Mouse (Mus musculus): ENCODE measurements around the gene Kif21a. TPM values are rescaled to one million over a fixed set of nuclear protein-coding genes. Genes with fewer than 3 reads are reported as not detected.

Gene Kif21a
- 5.3 and 8.1 TPM in 2 replicates for polyA plus RNA-seq (2014; fragmentation: Nextera tagmentation; extraction: Ambion mirVana)

DNA sequence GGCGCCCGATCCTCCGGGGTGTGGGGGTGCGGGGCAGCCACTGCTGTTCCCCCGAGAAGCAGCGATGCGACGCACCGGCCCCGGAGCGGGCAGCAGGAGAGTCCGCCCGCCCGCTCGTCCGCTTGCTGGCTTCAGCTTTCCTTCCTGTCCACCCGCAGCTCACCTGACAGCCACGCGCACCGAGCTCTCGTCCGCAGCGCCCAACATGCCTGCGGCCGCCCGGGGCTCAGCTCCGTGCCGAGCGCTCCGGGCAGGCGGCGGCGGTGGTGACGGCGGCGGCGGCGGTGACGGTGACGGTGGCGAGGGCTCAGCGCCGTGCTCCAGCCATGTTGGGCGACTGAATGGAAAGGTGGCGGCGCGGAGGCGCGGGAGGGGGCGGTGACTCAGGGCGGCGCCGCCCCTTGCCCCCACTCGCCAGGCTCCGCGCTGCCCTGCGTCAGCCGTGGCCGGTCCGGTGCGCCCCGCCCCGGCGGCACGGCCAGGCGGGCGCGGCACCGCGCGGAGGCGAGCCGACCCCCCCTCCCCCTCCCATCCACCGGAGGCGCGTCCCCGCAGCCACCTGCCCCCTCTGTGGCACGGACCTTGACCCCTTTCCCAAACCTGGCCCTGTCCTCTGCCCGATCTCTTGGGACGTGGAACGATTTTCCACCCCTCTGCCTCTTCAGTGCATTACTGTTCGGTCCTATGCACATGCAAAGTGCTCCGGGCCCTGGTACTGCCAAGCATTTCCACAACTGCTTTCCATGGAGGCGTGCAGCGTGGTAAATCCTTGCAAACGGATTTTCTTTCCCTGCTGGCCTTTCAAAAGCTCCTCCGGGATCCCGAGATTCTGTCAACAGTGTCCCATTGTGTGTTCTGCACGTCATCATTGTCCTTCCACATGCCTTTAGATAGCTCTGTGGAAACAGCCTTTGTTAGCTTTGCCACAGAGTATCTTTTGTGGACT is at the start of gene Kif21a:
Kif21a (minus strand) TSS at position 453 of the 946 bp plus-strand sequence.
- peaks cover 2% of the 10 kb centered on the region; the same call in 1 of the 2 replicates for H3K27me3 ChIP-seq (ENCODE audit: control insufficient read depth, insufficient read depth, low read length)
- peaks cover 6% of the 10 kb centered on the region; the same call in 1 of the 2 replicates for H3K4me1 ChIP-seq (ENCODE audit: control insufficient read depth, insufficient read depth, low read length)
- H3K36me3 ChIP-seq (ENCODE audit: control insufficient read depth, insufficient read depth, low read length) = no peaks in the 10 kb centered on the region
- WGBS = under 1% methylated on average over 62 of the region's 89 CpGs
- H3K4me3 ChIP-seq (ENCODE audit: low read length) = peak within 1 kb of the TSS; percentile 87
- H3K9ac ChIP-seq (ENCODE audit: low read depth, low read length) = peak within 1 kb of the TSS; percentile 73
- H3K9me3 ChIP-seq (ENCODE audit: control insufficient read depth, low read length) = no peaks in the 10 kb centered on the region
- peak within 1 kb of the TSS; percentile 97 for H3K4me2 ChIP-seq (replicated peaks; ENCODE audit: low read depth, low read length)
- peak; percentile 92 for ATAC-seq (ENCODE audit: low FRiP score, low TSS enrichment)
- peak within 1 kb of the TSS; percentile 71 for H3K27ac ChIP-seq (ENCODE audit: low read depth, low read length)

DNA sequence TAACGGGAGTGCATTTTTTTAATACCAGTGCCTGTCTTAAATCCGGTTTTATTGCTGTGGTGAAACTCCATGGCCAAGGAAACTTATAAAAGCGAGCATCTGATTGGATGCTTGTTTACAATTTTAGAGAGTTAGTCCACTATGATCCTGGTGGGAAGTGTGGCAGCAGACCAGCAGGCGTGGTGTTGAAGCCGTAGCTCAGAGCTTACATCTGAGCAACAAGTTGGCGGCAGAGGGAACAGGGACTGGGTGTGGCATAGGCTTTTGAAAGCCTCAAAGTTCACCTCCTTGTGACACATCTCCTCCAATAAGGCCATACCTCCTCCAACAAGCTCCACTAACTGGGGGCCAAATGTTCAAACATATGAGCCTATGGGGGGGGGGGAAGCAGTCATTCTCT is 46.9 kb upstream of the Kif21a start:
- ATAC-seq (ENCODE audit: low FRiP score, low TSS enrichment) = no peak
- H3K4me3 ChIP-seq (ENCODE audit: low read length) = no peak overlapping the region
- H3K36me3 ChIP-seq (ENCODE audit: control insufficient read depth, insufficient read depth, low read length) = no peaks in the 10 kb centered on the region
- H3K4me1 ChIP-seq (ENCODE audit: control insufficient read depth, insufficient read depth, low read length) = 0 out of 2 replicates have a peak, but pooled peaks cover 3% of the 10 kb centered on the region
- H3K27ac ChIP-seq (ENCODE audit: low read depth, low read length) = no peak overlapping the region
- no peak overlapping the region for H3K9ac ChIP-seq (ENCODE audit: low read depth, low read length)
- no peaks in the 10 kb centered on the region for H3K9me3 ChIP-seq (ENCODE audit: control insufficient read depth, low read length)
- H3K27me3 ChIP-seq (ENCODE audit: control insufficient read depth, insufficient read depth, low read length) = no peaks in the 10 kb centered on the region
- H3K4me2 ChIP-seq (replicated peaks; ENCODE audit: low read depth, low read length) = no peak overlapping the region
- WGBS = 88% methylated on average over 6 of the region's 6 CpGs

DNA sequence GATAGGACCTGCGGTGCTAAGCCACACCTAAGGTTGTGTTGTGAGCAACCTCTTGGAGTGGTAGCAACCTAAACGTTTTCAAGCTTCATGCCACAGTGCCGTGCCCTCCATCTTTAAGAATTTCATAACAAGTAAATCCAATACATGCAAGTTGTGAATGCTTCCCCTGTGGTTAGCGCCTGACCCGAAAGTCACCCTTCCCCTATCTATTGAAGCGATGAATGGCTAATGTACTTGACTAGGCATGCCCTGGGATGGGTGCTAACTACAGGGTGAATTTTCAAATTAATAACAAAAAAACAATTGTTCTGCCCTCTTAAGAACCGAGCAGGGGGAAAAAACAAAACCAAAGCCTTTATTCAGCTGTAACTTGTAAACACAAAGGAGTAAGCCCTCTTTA is 39.7 kb upstream of the Kif21a start:
- no peaks in the 10 kb centered on the region for H3K36me3 ChIP-seq (ENCODE audit: control insufficient read depth, insufficient read depth, low read length)
- H3K4me1 ChIP-seq (ENCODE audit: control insufficient read depth, insufficient read depth, low read length) = 0 out of 2 replicates have a peak, but pooled peaks cover 3% of the 10 kb centered on the region
- no peaks in the 10 kb centered on the region for H3K9me3 ChIP-seq (ENCODE audit: control insufficient read depth, low read length)
- ATAC-seq (ENCODE audit: low FRiP score, low TSS enrichment) = no peak
- no peak overlapping the region for H3K4me3 ChIP-seq (ENCODE audit: low read length)
- no peaks in the 10 kb centered on the region for H3K27me3 ChIP-seq (ENCODE audit: control insufficient read depth, insufficient read depth, low read length)
- H3K4me2 ChIP-seq (replicated peaks; ENCODE audit: low read depth, low read length) = no peak overlapping the region
- WGBS = 88% methylated on average over 7 of the region's 7 CpGs
- H3K27ac ChIP-seq (ENCODE audit: low read depth, low read length) = no peak overlapping the region
- no peak overlapping the region for H3K9ac ChIP-seq (ENCODE audit: low read depth, low read length)

DNA sequence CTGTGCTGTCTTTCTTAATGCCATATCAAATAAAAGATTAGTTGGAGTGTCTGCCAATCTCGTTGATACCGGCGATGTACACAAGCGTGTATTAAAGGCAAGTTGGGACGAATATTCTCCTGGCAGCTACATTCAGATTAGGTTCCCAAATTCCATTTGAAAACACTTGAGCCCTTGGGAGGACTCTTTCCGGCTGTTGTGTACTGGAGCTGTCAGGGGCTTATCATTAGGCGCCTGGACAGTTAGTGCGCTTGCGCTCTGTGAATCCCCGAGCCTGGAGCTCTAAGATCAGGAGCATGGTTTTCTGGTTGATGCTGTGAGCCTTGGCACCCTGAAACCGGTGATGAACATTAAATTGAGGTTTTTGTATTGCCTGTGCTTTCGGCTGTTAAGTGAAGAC is 38.3 kb upstream of the Kif21a start:
- Histone ChIP-seq H3K4me3 (ENCODE audit: low read length) (no peak overlapping the region), H3K4me2 (replicated peaks; ENCODE audit: low read depth, low read length) (no peak overlapping the region), H3K9me3 (ENCODE audit: control insufficient read depth, low read length) (no peaks in the 10 kb centered on the region), H3K27ac (ENCODE audit: low read depth, low read length) (no peak overlapping the region), H3K9ac (ENCODE audit: low read depth, low read length) (no peak overlapping the region), H3K4me1 (ENCODE audit: control insufficient read depth, insufficient read depth, low read length) (0 out of 2 replicates have a peak, but pooled peaks cover 3% of the 10 kb centered on the region), H3K27me3 (ENCODE audit: control insufficient read depth, insufficient read depth, low read length) (no peaks in the 10 kb centered on the region), H3K36me3 (ENCODE audit: control insufficient read depth, insufficient read depth, low read length) (no peaks in the 10 kb centered on the region)
- WGBS = 95% methylated on average over 12 of the region's 12 CpGs
- no peak for ATAC-seq (ENCODE audit: low FRiP score, low TSS enrichment)

DNA sequence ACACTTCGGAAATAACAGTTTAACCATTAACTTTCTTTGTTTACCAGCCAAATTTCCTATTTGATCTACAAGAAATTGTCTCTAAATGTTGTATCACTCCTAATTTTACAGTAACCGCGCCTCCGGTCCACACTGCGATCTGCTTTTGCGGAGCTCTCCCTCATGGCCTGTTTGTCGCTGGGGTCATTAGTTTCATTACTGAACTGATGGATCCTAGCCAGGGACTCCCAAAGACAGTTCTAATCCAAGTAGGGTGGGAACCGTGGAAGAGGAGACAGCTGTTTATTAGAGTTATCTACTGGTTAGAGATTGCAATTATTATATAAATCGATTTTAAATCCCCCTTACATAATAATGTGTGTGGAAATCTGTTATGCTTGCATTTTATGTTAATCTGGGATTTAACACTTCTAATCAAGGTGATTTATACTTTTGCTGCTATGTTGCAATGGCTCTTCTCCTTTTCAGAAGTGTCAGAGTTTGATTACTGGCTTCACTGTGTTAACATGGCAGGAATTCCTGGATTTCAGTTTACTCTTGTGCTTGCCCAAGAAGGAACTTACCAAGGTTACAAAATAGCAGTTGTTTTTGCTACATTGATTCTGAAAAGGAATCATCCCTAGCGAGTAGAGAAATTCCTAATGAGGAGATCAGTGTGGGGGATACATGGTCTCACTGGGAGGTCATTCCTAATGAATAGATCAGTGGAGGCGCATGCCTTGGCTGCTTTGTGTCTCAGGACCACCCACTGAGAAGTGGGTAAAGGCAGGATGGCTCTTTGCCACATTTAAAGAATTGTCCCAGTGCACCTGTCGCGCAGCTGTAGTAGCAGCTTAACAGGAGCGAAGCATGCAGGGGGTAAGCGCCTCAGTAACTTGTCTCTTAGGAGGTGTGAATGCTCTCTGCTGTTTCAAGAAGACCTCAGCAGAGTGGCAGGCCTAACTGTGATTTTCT is 28.0 kb upstream of the Kif21a start:
- 44% methylated on average over 15 of the region's 15 CpGs for whole genome bisulfite sequencing
- no peak for ATAC-seq (ENCODE audit: low FRiP score, low TSS enrichment)

DNA sequence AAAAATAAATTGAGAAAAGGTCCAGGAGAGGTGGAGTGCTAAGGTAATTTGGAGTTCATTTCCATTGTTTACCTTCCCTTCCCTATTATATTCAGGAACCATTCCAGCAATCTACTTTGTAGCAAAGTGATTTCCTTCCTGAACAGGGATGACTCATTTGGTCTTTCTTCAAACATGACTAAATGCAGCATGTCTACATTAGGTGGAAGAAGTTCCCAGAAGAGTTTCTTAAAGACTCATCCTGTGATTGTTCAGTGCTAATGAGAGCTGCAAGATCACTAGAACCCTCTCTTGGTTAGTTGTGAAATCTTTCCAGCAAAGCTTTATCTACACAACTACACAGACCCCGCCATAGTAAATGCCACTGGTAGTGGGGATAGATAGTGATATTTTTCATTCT is 22.7 kb upstream of the Kif21a start:
- H3K27me3 ChIP-seq (ENCODE audit: control insufficient read depth, insufficient read depth, low read length) = no peaks in the 10 kb centered on the region
- 86% methylated on average over 1 of the region's 1 CpGs for WGBS
- H3K36me3 ChIP-seq (ENCODE audit: control insufficient read depth, insufficient read depth, low read length) = no peaks in the 10 kb centered on the region
- no peak overlapping the region for H3K4me3 ChIP-seq (ENCODE audit: low read length)
- H3K4me2 ChIP-seq (replicated peaks; ENCODE audit: low read depth, low read length) = no peak overlapping the region
- no peaks in the 10 kb centered on the region for H3K9me3 ChIP-seq (ENCODE audit: control insufficient read depth, low read length)
- no peaks in the 10 kb centered on the region for H3K4me1 ChIP-seq (ENCODE audit: control insufficient read depth, insufficient read depth, low read length)
- no peak overlapping the region for H3K27ac ChIP-seq (ENCODE audit: low read depth, low read length)
- no peak for ATAC-seq (ENCODE audit: low FRiP score, low TSS enrichment)
- no peak overlapping the region for H3K9ac ChIP-seq (ENCODE audit: low read depth, low read length)

More for the DNA sequence above, 28.0 kb upstream of the Kif21a start:
- no peaks in the 10 kb centered on the region for H3K9me3 ChIP-seq (ENCODE audit: control insufficient read depth, low read length)
- no peaks in the 10 kb centered on the region for H3K36me3 ChIP-seq (ENCODE audit: control insufficient read depth, insufficient read depth, low read length)
- H3K4me1 ChIP-seq (ENCODE audit: control insufficient read depth, insufficient read depth, low read length) = no peaks in the 10 kb centered on the region
- H3K27me3 ChIP-seq (ENCODE audit: control insufficient read depth, insufficient read depth, low read length) = no peaks in the 10 kb centered on the region
- H3K4me2 ChIP-seq (replicated peaks; ENCODE audit: low read depth, low read length) = no peak overlapping the region
- H3K9ac ChIP-seq (ENCODE audit: low read depth, low read length) = no peak overlapping the region
- H3K4me3 ChIP-seq (ENCODE audit: low read length) = no peak overlapping the region
- H3K27ac ChIP-seq (ENCODE audit: low read depth, low read length) = no peak overlapping the region

DNA sequence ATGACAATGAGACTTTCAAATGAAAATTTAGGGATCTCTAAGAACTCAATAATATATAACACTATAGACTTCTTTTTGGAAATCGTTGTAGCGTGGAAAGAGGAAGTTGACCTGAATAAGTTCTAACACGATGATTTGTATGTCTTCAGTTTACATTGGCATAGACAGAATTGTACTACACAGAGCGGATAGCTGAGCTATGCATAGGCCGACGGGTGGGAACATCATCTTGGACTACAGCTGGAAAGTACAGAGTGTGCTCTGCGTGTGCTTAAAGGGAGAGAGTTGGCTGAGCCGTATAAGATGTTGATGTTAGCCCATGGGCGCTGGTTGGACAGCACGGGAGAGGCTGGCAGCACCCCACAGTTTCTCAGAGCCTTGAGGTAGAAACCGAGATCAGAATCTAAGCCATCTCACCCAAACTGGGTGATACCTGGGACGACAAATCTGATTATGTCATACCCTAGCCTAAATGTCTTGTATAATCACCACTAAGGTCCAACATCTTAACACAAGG is 14.6 kb upstream of the Kif21a start:
- Histone ChIP-seq H3K36me3 (ENCODE audit: control insufficient read depth, insufficient read depth, low read length) (no peaks in the 10 kb centered on the region), H3K4me1 (ENCODE audit: control insufficient read depth, insufficient read depth, low read length) (no peaks in the 10 kb centered on the region), H3K27ac (ENCODE audit: low read depth, low read length) (no peak overlapping the region), H3K4me2 (replicated peaks; ENCODE audit: low read depth, low read length) (no peak overlapping the region), H3K27me3 (ENCODE audit: control insufficient read depth, insufficient read depth, low read length) (no peaks in the 10 kb centered on the region), H3K4me3 (ENCODE audit: low read length) (no peak overlapping the region), H3K9me3 (ENCODE audit: control insufficient read depth, low read length) (no peaks in the 10 kb centered on the region), H3K9ac (ENCODE audit: low read depth, low read length) (no peak overlapping the region)
- no peak for ATAC-seq (ENCODE audit: low FRiP score, low TSS enrichment)
- 78% methylated on average over 12 of the region's 12 CpGs for WGBS

DNA sequence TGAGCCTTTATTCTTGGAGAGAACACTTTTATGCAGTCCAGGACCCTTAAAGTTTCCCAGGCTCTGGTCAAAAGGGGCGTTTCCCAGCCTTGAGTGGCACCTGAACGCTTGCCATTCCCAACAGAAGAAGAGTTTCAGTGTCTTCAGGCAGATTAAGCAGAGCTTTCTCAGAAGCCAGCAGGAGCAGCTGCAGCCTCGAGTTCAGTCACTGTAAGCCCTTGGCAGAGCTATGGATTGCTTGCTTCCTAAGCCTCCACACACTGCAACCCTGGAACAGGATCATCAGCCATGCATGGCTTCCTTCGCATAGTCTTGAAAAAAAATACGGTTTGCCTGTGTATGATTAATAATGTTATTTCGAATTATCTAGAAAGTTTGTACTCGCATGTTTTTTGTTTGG is 14.1 kb upstream of the Kif21a start:
- Histone ChIP-seq H3K4me3 (ENCODE audit: low read length) (no peak overlapping the region), H3K4me2 (replicated peaks; ENCODE audit: low read depth, low read length) (no peak overlapping the region), H3K36me3 (ENCODE audit: control insufficient read depth, insufficient read depth, low read length) (no peaks in the 10 kb centered on the region), H3K9me3 (ENCODE audit: control insufficient read depth, low read length) (no peaks in the 10 kb centered on the region), H3K4me1 (ENCODE audit: control insufficient read depth, insufficient read depth, low read length) (no peaks in the 10 kb centered on the region), H3K9ac (ENCODE audit: low read depth, low read length) (no peak overlapping the region), H3K27me3 (ENCODE audit: control insufficient read depth, insufficient read depth, low read length) (no peaks in the 10 kb centered on the region), H3K27ac (ENCODE audit: low read depth, low read length) (no peak overlapping the region)
- ATAC-seq (ENCODE audit: low FRiP score, low TSS enrichment) = no peak
- WGBS = 71% methylated on average over 7 of the region's 7 CpGs
